ENCODE assay signal across 14 mouse cellular contexts in the genomic region with DNA sequence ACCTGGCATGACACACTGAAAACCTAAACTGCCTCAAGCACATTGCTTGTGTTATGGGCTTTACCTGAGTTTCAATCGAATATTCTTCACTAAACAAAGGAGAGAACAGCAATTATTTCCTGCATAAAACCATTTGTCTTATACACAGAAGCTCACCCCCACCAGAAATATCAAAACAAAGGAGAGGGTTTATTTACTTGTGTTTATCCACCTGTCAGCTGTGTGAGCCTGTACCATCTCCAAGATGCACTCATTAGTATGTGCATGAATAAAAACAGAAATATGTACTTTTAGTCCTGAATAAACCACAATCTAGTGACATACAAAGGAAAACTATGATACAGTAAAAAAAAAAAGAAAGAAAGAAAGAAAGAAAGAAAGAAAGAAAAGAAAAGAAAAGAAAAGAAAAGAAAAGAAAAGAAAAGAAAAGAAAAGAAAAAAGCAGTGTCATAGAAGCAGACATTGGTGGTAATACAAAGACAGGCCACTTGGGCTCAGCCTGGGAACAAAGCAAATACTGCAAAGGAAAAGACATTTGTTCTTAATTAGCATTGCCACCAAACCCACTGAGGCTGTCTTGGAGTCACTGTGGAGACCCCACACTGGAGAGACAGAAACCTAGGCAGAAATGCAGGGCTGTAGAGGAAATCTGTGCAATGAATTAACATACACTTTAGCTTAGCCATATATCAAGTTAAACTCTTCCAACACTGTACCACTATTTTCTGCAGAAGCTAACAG.
DNase-seq lines count a peak whose midpoint lies in the region; ATAC-seq and TF ChIP-seq lines count a peak whose summit lies in the region.
"Had no signal": no experiment of that assay in that cellular context is flagged by ENCODE, and none has a peak within 500 bp of the region (broad histone marks: within the 10 kb centered on the region; RNA-seq: fewer than 3 reads in every experiment).

No protein-coding gene starts in this region.

- H3K27ac ChIP-seq in midbrain, embryonic 11.5 days (ENCODE audit: low read depth, low read length) = no peak overlapping the region
- H3K27ac ChIP-seq in midbrain, embryonic 10.5 days (replicated peaks) = no peak overlapping the region
- H3K27ac ChIP-seq in forebrain, postnatal 0 days (ENCODE audit: low read depth, low read length) = no peak overlapping the region
- H3K27ac ChIP-seq in midbrain, embryonic 14.5 days (replicated peaks; ENCODE audit: low read depth, low read length) = 0 out of 2 replicates have a peak overlapping the region, but pooled peaks have one; percentile 16
- H3K27ac ChIP-seq: liver, embryonic 13.5 days had no signal

- no peak overlapping the region for H3K4me2 ChIP-seq in midbrain, embryonic 11.5 days
- H3K4me2 ChIP-seq in forebrain, postnatal 0 days (ENCODE audit: low read depth) = no peak overlapping the region
- H3K4me2 ChIP-seq in midbrain, embryonic 14.5 days (ENCODE audit: low read length) = no peak overlapping the region
- H3K4me2 ChIP-seq: liver, embryonic 13.5 days had no signal

- H3K9me3 ChIP-seq in midbrain, embryonic 11.5 days (ENCODE audit: control insufficient read depth, low read length) = no peaks in the 10 kb centered on the region
- H3K9me3 ChIP-seq in midbrain, embryonic 10.5 days (replicated peaks) = no peaks in the 10 kb centered on the region
- H3K9me3 ChIP-seq in forebrain, postnatal 0 days (ENCODE audit: low read length) = no peaks in the 10 kb centered on the region
- H3K9me3 ChIP-seq in midbrain, embryonic 14.5 days (ENCODE audit: control insufficient read depth, low read length) = no peaks in the 10 kb centered on the region
- H3K9me3 ChIP-seq: liver, embryonic 13.5 days had no signal

- peak; percentile 69 for ATAC-seq in midbrain, embryonic 11.5 days (ENCODE audit: low FRiP score)
- ATAC-seq in forebrain, postnatal 0 days = peak; percentile 65
- ATAC-seq in midbrain, embryonic 14.5 days (ENCODE audit: low FRiP score, low TSS enrichment) = no peak
- ATAC-seq: lung, postnatal 0 days had no signal

- no peak overlapping the region for H3K9ac ChIP-seq in midbrain, embryonic 11.5 days (ENCODE audit: low read length)
- H3K9ac ChIP-seq in forebrain, postnatal 0 days = no peak overlapping the region
- H3K9ac ChIP-seq in midbrain, embryonic 14.5 days (replicated peaks; ENCODE audit: low read length) = no peak overlapping the region
- H3K9ac ChIP-seq: liver, embryonic 13.5 days had no signal

- H3K4me1 ChIP-seq in midbrain, embryonic 11.5 days (ENCODE audit: control insufficient read depth, insufficient read depth, low read length) = no peaks in the 10 kb centered on the region
- H3K4me1 ChIP-seq in midbrain, embryonic 10.5 days = peaks cover 6% of the 10 kb centered on the region; the same call in 1 of the 2 replicates
- H3K4me1 ChIP-seq in forebrain, postnatal 0 days (ENCODE audit: insufficient read depth) = no peaks in the 10 kb centered on the region
- H3K4me1 ChIP-seq in midbrain, embryonic 14.5 days (ENCODE audit: control insufficient read depth, insufficient read depth, low read length) = 0 out of 2 replicates have a peak, but pooled peaks cover 3% of the 10 kb centered on the region
- H3K4me1 ChIP-seq: liver, embryonic 13.5 days; megakaryocyte, embryonic 14.5 days had no signal

- peak; percentile 40; the same call in 1 of the 2 replicates for TF ChIP-seq CTCF in forebrain, postnatal 0 days (IDR thresholded peaks at IDR 0.05; ENCODE audit: low read depth)

- H3K4me3 ChIP-seq in midbrain, embryonic 11.5 days (ENCODE audit: low read depth, low read length) = no peak overlapping the region
- no peak overlapping the region for H3K4me3 ChIP-seq in midbrain, embryonic 10.5 days
- no peak overlapping the region for H3K4me3 ChIP-seq in forebrain, postnatal 0 days (ENCODE audit: low read depth, low read length)
- no peak overlapping the region for H3K4me3 ChIP-seq in midbrain, embryonic 14.5 days (replicated peaks; ENCODE audit: low read depth, low read length)
- H3K4me3 ChIP-seq: liver, embryonic 13.5 days; megakaryocyte, embryonic 14.5 days had no signal

- no peaks in the 10 kb centered on the region for H3K36me3 ChIP-seq in midbrain, embryonic 11.5 days (ENCODE audit: control insufficient read depth, insufficient read depth, low read length)
- H3K36me3 ChIP-seq in midbrain, embryonic 10.5 days = no peaks in the 10 kb centered on the region
- no peaks in the 10 kb centered on the region for H3K36me3 ChIP-seq in forebrain, postnatal 0 days (ENCODE audit: insufficient read depth)
- H3K36me3 ChIP-seq in midbrain, embryonic 14.5 days (ENCODE audit: control insufficient read depth, insufficient read depth, low read length) = no peaks in the 10 kb centered on the region
- H3K36me3 ChIP-seq: liver, embryonic 13.5 days had no signal

- DNase-seq in midbrain, embryonic 11.5 days (ENCODE audit: low spot score, missing footprints) = no peak
- no peak for DNase-seq in midbrain, embryonic 10.5 days (ENCODE audit: low spot score)
- peak; percentile 1 for DNase-seq in embryo, embryonic 11.5 days (ENCODE audit: low read depth, low spot score)
- peak; percentile 10 for DNase-seq in forebrain, postnatal 0 days
- DNase-seq in midbrain, embryonic 14.5 days = peak; percentile 46
- no peak for DNase-seq in ovary, adult 18-20 months (ENCODE audit: low spot score)
- no peak for DNase-seq in cerebellum, adult 8-10 months
- no peak for DNase-seq in gastrocnemius, postnatal 36 days
- DNase-seq: cerebellum, adult 11 months; layer of hippocampus, adult 9-11 months; liver, embryonic 13.5 days; right cerebral cortex, postnatal 4 days had no signal

- intact Hi-C loops in gastrocnemius, postnatal 36 days (cut with DNase I) = no loop called here

- no peaks in the 10 kb centered on the region for H3K27me3 ChIP-seq in midbrain, embryonic 11.5 days (ENCODE audit: control insufficient read depth, insufficient read depth, low read length)
- no peaks in the 10 kb centered on the region for H3K27me3 ChIP-seq in midbrain, embryonic 10.5 days (ENCODE audit: low read depth, poor library complexity, severe bottlenecking)
- no peaks in the 10 kb centered on the region for H3K27me3 ChIP-seq in forebrain, postnatal 0 days (ENCODE audit: insufficient read depth, low read length)
- no peaks in the 10 kb centered on the region for H3K27me3 ChIP-seq in midbrain, embryonic 14.5 days (ENCODE audit: control insufficient read depth, insufficient read depth, low read length)
- H3K27me3 ChIP-seq: liver, embryonic 13.5 days; megakaryocyte, embryonic 14.5 days had no signal

- WGBS in midbrain, embryonic 11.5 days = 71% methylated on average over 1 of the region's 1 CpGs
- 89% methylated on average over 1 of the region's 1 CpGs for WGBS in midbrain, embryonic 10.5 days
- 22% methylated on average over 1 of the region's 1 CpGs for WGBS in forebrain, postnatal 0 days
- 74% methylated on average over 1 of the region's 1 CpGs for WGBS in midbrain, embryonic 14.5 days

Comparison
In these comparisons a context has a peak if more than half of its experiments do, and no peak if none do; other contexts are left out.
1. DNase-seq: peak in embryo, embryonic 11.5 days (single experiment), forebrain, postnatal 0 days (single experiment) and midbrain, embryonic 14.5 days (single experiment); none in midbrain, embryonic 11.5 days (single experiment), midbrain, embryonic 10.5 days (single experiment), ovary, adult 18-20 months (single experiment), cerebellum, adult 8-10 months (single experiment) and gastrocnemius, postnatal 36 days (0 of 2).